Mouse (Mus musculus) spleen, adult 10 weeks (tissue): Measurements from ENCODE around the gene Prpf38b. TPM values are rescaled to one million over a fixed set of nuclear protein-coding genes. Genes with fewer than 3 reads are reported as not detected.

ENCODE experiments used
- polyA plus RNA-seq: library from polyadenylated mRNA; stranded (reverse); fragments of 350-450 nt; fragmentation: Illumina TruSeq; extraction: RNeasy Lipid Tissue Mini Kit (QIAGEN cat#74804); gene quantifications from one replicate; pipeline ENCODE4 v1.2.3, GENCODE M21; 2015; ENCODE audit warnings: low replicate concordance; ENCODE audit not compliant: insufficient read depth

The Prpf38b gene
- 452 TPM for polyA plus RNA-seq

DNA sequence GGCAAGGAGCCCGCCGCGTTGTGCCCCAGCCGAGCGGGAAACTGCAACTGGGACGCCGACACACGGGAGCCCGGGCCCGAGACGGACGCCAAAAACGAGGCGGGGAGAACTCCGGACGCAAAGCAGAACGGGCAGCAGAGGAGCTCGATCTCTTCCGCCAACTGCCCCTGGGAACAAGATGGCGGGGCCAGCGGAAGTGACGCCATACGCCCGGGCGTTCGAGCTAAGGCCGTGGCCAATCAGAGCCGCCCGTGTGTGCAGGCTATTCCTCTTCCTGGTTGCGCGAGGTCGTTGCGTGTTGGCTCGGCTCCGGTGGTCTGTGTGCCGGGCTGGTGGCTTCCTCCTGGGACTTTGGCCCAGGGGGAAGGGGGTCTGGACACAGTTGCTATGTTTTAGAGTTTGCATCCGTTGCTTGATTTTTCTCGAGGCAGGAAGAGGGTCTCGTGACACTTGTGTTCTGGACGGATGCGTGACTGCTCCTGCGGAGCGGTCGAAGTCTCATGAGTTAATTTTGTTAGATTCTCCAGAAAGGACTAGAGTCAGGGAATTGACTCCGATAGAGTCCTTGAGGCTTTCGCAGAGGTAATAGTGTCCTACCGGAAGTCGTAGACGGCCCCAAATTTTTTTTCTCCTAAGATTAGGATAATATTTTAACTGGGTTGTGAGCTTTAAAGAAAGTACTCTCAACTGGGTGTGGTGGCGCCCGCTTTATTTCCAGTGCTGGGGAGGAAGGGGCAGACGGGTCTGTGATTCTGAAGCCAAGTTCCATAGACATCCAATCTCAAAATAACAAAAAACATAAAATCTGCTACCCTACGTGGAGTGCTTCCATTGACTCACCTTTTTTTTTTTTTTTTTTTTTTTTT, at the start of gene Prpf38b:
Gene Prpf38b (minus strand): TSS at position 180 of the 866 bp plus-strand sequence.

DNA sequence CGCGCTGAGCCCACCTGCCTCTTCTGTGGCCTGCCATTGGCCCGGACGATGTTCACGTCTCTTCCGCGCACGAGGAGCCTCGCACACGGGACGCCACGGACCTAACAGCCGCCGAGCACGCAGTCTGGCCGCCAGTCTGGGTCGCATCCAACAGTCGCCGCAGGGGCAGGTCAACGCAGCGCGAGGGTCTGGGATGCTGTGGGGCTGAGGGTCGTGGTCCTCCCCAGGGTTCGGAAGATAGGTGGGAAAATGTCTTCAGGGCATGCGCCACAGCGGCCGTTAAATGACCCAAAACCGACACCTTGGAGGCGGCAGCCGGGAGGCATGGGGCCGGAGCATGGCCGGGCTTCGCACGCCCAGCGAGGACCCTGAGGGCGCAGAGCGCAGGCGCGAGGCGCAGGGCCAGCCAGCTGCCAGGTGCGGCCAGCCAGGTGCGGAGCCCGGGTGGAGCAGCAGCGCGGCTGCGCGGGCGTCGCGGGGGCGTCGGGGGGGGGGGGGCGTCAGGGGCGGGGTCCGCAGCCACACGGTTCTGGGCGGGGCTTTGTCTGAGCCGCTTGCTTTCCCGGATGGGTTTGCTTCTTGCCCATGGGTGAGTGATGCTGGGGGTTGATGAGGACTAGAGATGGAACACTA, 28.6 kb upstream of the Prpf38b start, which contains the start of gene Gm9857:
Gene Gm9857 (minus strand): TSS at position 445 of the 633 bp plus-strand sequence.

DNA sequence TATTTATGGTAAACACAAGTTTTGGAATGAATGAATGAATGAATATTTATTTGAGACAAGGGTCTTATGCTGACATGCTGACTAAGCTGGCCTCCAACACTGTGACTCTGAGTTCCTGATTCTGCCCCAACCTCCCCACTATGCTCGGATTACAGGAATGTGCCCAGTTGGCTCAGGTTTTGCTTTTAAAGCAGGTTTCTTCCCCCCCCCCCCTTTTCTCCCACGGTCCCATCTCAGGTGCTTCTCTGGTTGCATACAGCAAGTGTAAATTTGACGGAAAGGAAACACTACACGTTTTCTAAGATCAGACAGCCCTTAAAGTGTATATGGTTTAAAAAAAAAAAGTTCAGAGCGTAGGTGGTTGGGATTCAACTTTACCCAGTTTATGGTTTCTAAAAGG, 28.0 kb upstream of the Prpf38b start, which contains the start of gene Henmt1:
Gene Henmt1 (plus strand): TSS at position 301 of the 400 bp plus-strand sequence.

DNA sequence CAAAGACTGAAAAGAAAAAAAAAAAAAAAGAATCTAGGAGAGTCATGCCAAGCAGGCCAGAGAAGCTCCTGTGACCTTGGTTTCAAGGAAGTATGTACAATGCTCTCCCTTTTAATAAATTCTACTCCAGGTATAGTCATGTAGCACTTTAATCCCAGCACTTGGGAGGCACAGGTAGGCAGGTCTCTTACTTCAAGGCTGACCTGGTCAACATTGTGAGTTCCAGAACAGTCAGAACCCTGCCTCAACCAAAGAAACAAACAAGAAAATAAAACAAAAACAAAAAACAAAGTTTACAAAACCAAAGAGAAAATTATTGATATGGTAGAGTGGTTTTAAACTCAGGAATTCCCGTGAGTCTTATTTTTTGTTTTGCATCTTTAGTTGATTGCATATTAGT, 21.6 kb downstream of the Prpf38b start, which contains the start of gene Fndc7:
Gene Fndc7 (minus strand): TSS at position 101 of the 400 bp plus-strand sequence.

Other genes with a start within 250 kb of the Prpf38b start
- gene Gpsm2, start 189.4 kb downstream of the Prpf38b start, polyA plus RNA-seq: 7.4 TPM
- 0.10 TPM for gene Aknad1, start 172.1 kb downstream of the Prpf38b start, polyA plus RNA-seq
- gene Stxbp3, start 71.2 kb downstream of the Prpf38b start, polyA plus RNA-seq: 104 TPM
- 5.1 TPM for gene Fndc7, start 21.7 kb downstream of the Prpf38b start, polyA plus RNA-seq
- 0.32 TPM for gene Henmt1, start 28.1 kb upstream of the Prpf38b start, polyA plus RNA-seq
- not detected for gene Gm9857, start 28.7 kb upstream of the Prpf38b start, polyA plus RNA-seq
- gene Fam102b, start 115.9 kb upstream of the Prpf38b start, polyA plus RNA-seq: 23.6 TPM
- not detected for gene Slc25a54, start 168.7 kb upstream of the Prpf38b start, polyA plus RNA-seq
- 14.8 TPM for gene Slc25a24, start 211.4 kb upstream of the Prpf38b start, polyA plus RNA-seq